Mouse (Mus musculus) lung, postnatal 0 days (tissue): ENCODE results near the gene Flt1.

Source experiments
- CTCF ChIP-seq: IDR thresholded peaks from 2 replicates; pipeline ENCODE4 v1.5.1; 2016; ENCODE audit warnings: antibody characterized with exemption, mild to moderate bottlenecking
- EP300 ChIP-seq: IDR thresholded peaks from 2 replicates; pipeline ENCODE4 v1.6.1; 2016; ENCODE audit warnings: antibody characterized with exemption, mild to moderate bottlenecking, control low read depth

DNA sequence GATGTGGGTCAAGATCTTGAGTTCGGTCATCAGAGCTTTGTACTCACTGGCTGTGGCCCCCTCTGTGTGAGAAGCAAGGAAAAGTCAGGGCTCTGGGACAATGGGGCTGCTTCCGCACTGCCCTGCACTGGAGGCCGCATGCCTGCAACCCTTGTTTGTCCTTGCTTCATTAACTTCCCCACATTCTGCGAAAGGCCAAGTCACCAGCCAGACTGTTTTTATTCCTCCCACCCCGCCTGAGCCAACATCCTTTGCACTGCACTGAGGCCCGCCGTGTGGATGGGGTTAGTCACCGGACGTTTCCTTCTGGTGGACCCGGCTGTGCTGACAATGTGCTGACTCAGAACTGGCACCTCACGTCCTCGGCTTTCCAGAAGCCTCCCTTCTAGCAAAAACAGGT, 136.0 kb downstream of the Flt1 start:
- TF ChIP-seq CTCF (no peak; the same call in 1 of the 2 replicates), EP300 (no peak)
